14 mouse cellular contexts compared by ENCODE assay signal in the genomic region with DNA sequence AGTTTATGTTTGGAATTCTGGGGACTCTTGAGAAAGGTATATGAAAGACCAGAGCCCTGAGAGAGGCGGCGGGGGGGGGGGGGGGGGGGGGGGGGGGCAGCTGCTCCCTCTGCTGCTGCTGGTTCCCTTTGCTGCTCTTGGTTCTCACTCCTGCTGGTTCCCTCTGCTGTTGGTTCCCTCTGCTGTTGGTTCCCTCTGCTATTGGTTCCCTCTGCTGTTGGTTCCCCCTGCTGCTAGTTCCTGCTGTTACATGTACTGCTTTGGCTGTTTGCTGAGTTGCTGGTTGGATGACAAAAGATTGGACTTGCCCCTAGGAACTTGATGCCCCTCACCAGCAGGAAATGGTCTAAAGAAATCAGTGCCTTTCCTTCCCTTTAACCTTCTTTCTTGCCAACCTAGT.
DNase-seq lines count a peak whose midpoint lies in the region; ATAC-seq and TF ChIP-seq lines count a peak whose summit lies in the region.
"Had no signal": no experiment of that assay in that cellular context is flagged by ENCODE, and none has a peak within 500 bp of the region (broad histone marks: within the 10 kb centered on the region; RNA-seq: fewer than 3 reads in every experiment).

No protein-coding gene starts in this region.

- TF ChIP-seq CTCF in intestine, postnatal 0 days (IDR thresholded peaks at IDR 0.05; ENCODE audit: low read depth) = peak; percentile 63
- TF ChIP-seq CTCF in testis, adult 2 months (IDR thresholded peaks at IDR 0.05; ENCODE audit: control insufficient read depth, insufficient read depth, insufficient replicate concordance, low read depth, low read length) = no peak
- 0 out of 2 replicates have a peak, but pooled peaks have one; percentile 25 for TF ChIP-seq CTCF in bone marrow, adult 2 months (IDR thresholded peaks at IDR 0.05; ENCODE audit: control insufficient read depth, insufficient read depth, low read length)
- TF ChIP-seq CTCF in stomach, postnatal 0 days (IDR thresholded peaks at IDR 0.05; ENCODE audit: low read depth) = peak; percentile 68

- H3K9me3 ChIP-seq in intestine, postnatal 0 days (ENCODE audit: control insufficient read depth) = no peaks in the 10 kb centered on the region
- H3K9me3 ChIP-seq in intestine, embryonic 15.5 days = no peaks in the 10 kb centered on the region
- no peaks in the 10 kb centered on the region for H3K9me3 ChIP-seq in stomach, postnatal 0 days (ENCODE audit: control insufficient read depth, low read length)
- H3K9me3 ChIP-seq: heart, embryonic 12.5 days; hindbrain, embryonic 15.5 days had no signal

- H3K36me3 ChIP-seq in intestine, postnatal 0 days (ENCODE audit: control insufficient read depth, insufficient read depth) = no peaks in the 10 kb centered on the region
- no peaks in the 10 kb centered on the region for H3K36me3 ChIP-seq in intestine, embryonic 15.5 days
- H3K36me3 ChIP-seq in testis, adult 2 months (ENCODE audit: control insufficient read depth, insufficient read depth, low read length) = no peaks in the 10 kb centered on the region
- H3K36me3 ChIP-seq in stomach, postnatal 0 days (ENCODE audit: control insufficient read depth, insufficient read depth, low read length) = no peaks in the 10 kb centered on the region
- H3K36me3 ChIP-seq: heart, embryonic 12.5 days; hindbrain, embryonic 15.5 days had no signal

- no peak overlapping the region for H3K27ac ChIP-seq in intestine, postnatal 0 days (ENCODE audit: low read depth, low read length)
- H3K27ac ChIP-seq in intestine, embryonic 15.5 days = no peak overlapping the region
- H3K27ac ChIP-seq in testis, adult 2 months (ENCODE audit: control insufficient read depth, insufficient read depth, low read depth, low read length) = no peak overlapping the region
- H3K27ac ChIP-seq in bone marrow, adult 2 months (ENCODE audit: control insufficient read depth, insufficient read depth, low read depth, low read length, poor library complexity) = no peak overlapping the region
- no peak overlapping the region for H3K27ac ChIP-seq in stomach, postnatal 0 days (replicated peaks)
- H3K27ac ChIP-seq: hindbrain, embryonic 15.5 days had no signal

- no peaks in the 10 kb centered on the region for H3K4me1 ChIP-seq in intestine, postnatal 0 days (replicated peaks; ENCODE audit: control insufficient read depth, insufficient read depth, low read length)
- H3K4me1 ChIP-seq in intestine, embryonic 15.5 days (replicated peaks) = no peaks in the 10 kb centered on the region
- peaks cover 20% of the 10 kb centered on the region for H3K4me1 ChIP-seq in testis, adult 2 months (ENCODE audit: control insufficient read depth, insufficient read depth, low read length)
- H3K4me1 ChIP-seq in bone marrow, adult 2 months (ENCODE audit: control insufficient read depth, insufficient read depth, low read length) = no peaks in the 10 kb centered on the region; the same call in 1 of the 2 replicates
- no peaks in the 10 kb centered on the region for H3K4me1 ChIP-seq in stomach, postnatal 0 days (replicated peaks; ENCODE audit: control insufficient read depth, insufficient read depth)
- H3K4me1 ChIP-seq: hindbrain, embryonic 15.5 days had no signal

- WGBS in intestine, postnatal 0 days = no CpG with 5 or more reads among the region's 2 CpGs
- no CpG with 5 or more reads among the region's 2 CpGs for WGBS in intestine, embryonic 15.5 days
- 33% methylated on average over 1 of the region's 2 CpGs for WGBS in bone marrow, adult 2 months
- no CpG with 5 or more reads among the region's 2 CpGs for WGBS in stomach, postnatal 0 days

- no peak for TF ChIP-seq POLR2A in testis, adult 2 months (IDR thresholded peaks at IDR 0.05; ENCODE audit: control insufficient read depth, low read depth, low read length)
- no peak for TF ChIP-seq POLR2A in bone marrow, adult 2 months (IDR thresholded peaks at IDR 0.05; ENCODE audit: borderline replicate concordance, control insufficient read depth, low read depth, low read length)

- no peak overlapping the region for H3K9ac ChIP-seq in intestine, postnatal 0 days (ENCODE audit: low read depth, low read length)
- no peak overlapping the region for H3K9ac ChIP-seq in intestine, embryonic 15.5 days
- no peak overlapping the region for H3K9ac ChIP-seq in stomach, postnatal 0 days (ENCODE audit: low read length)
- H3K9ac ChIP-seq: heart, embryonic 12.5 days; hindbrain, embryonic 15.5 days had no signal

- TF ChIP-seq EP300 in stomach, postnatal 0 days (optimal IDR thresholded peaks at IDR 0.05) = no peak

- no peak overlapping the region for H3K4me2 ChIP-seq in intestine, postnatal 0 days (replicated peaks; ENCODE audit: low read depth)
- no peak overlapping the region for H3K4me2 ChIP-seq in intestine, embryonic 15.5 days (replicated peaks)
- no peak overlapping the region for H3K4me2 ChIP-seq in stomach, postnatal 0 days (replicated peaks; ENCODE audit: low read depth)
- H3K4me2 ChIP-seq: heart, embryonic 12.5 days; hindbrain, embryonic 15.5 days had no signal

- H3K4me3 ChIP-seq in intestine, postnatal 0 days (ENCODE audit: low read depth, low read length) = no peak overlapping the region
- no peak overlapping the region for H3K4me3 ChIP-seq in intestine, embryonic 15.5 days (replicated peaks)
- H3K4me3 ChIP-seq in testis, adult 2 months (ENCODE audit: control insufficient read depth, low read depth, low read length) = peak overlapping the region; percentile 93
- H3K4me3 ChIP-seq in bone marrow, adult 2 months (replicated peaks; ENCODE audit: control insufficient read depth, low read depth, low read length) = no peak overlapping the region
- no peak overlapping the region for H3K4me3 ChIP-seq in stomach, postnatal 0 days (ENCODE audit: low read depth, low read length)
- H3K4me3 ChIP-seq: heart, embryonic 12.5 days; hindbrain, embryonic 15.5 days had no signal

- DNase-seq in testis, postnatal 14 days (ENCODE audit: low spot score) = no peak
- DNase-seq in stomach, postnatal 0 days (ENCODE audit: low spot score) = no peak
- no peak for DNase-seq in layer of hippocampus, postnatal 36 days
- no peak for DNase-seq in urinary bladder, adult 18-20 months (ENCODE audit: low spot score in 2 of 2)
- DNase-seq: adrenal gland, postnatal 25 days; cerebellum, adult 9-11 months; kidney, postnatal 10 days; thymus, postnatal 4 days had no signal

- H3K27me3 ChIP-seq in intestine, postnatal 0 days (replicated peaks; ENCODE audit: control insufficient read depth, insufficient read depth, low read length) = no peaks in the 10 kb centered on the region
- no peaks in the 10 kb centered on the region for H3K27me3 ChIP-seq in intestine, embryonic 15.5 days (replicated peaks)
- H3K27me3 ChIP-seq in testis, adult 2 months (ENCODE audit: control insufficient read depth, insufficient read depth, low read length) = no peaks in the 10 kb centered on the region
- no peaks in the 10 kb centered on the region for H3K27me3 ChIP-seq in stomach, postnatal 0 days (ENCODE audit: control insufficient read depth, insufficient read depth, low read length)
- H3K27me3 ChIP-seq: hindbrain, embryonic 15.5 days had no signal

- no peak for ATAC-seq in intestine, postnatal 0 days
- no peak for ATAC-seq in intestine, embryonic 15.5 days
- no peak for ATAC-seq in stomach, postnatal 0 days (ENCODE audit: low FRiP score, low TSS enrichment)
